8 mouse cellular contexts compared by ENCODE assay signal in the genomic region with DNA sequence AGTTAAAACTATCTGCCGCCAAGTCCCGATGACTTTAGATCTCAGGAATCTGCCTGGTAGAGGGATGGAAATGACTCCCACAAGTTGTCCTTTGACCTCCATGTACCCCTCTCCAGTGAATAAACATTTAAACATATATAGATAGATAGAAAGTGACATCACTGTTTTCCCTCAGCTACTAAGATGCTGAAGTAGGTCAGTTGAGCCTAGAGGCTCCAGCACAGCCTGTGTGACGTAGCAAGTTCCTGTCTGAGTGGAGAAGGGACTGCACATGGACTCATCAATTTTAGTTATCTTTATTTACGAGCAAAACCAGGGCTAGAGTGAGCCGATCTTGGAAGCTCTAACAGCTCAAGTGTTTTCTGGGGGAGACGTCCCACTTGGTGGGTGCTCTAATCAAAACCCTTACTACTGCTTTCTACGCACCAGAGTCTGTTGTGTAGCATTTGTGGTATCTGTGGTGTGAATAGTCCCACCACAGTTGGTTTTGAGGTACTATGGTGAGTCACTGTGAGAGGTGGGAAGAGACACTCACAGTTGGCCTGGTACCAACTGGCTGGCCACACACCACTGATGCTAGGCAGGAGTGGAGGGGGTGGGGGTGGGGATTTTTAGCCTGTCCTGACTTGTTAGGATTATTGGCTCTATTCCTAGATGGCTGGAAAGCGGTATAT. TPM values are rescaled to one million over a fixed set of nuclear protein-coding genes. Genes with fewer than 3 reads are reported as not detected.
A peak's percentile ranks its signal among the peaks of the same experiment; 100 is the strongest.
DNase-seq lines count a peak whose midpoint lies in the region; ATAC-seq and TF ChIP-seq lines count a peak whose summit lies in the region.
"Had no signal": no experiment of that assay in that cellular context is flagged by ENCODE, and none has a peak within 500 bp of the region (broad histone marks: within the 10 kb centered on the region; RNA-seq: fewer than 3 reads in every experiment).

No protein-coding gene starts in this region.

- TF ChIP-seq CTCF in kidney, postnatal 0 days (IDR thresholded peaks at IDR 0.05; ENCODE audit: low read depth): no peak

- peak; percentile 73 for DNase-seq in kidney, postnatal 0 days (ENCODE audit: low spot score)
- DNase-seq in kidney, adult 11 months: no peak
- DNase-seq in adipocyte (ENCODE audit: low spot score): peak; percentile 72
- no peak for DNase-seq in gastrocnemius, adult 8-10 months (ENCODE audit: low spot score in 2 of 2)
- DNase-seq in urinary bladder, postnatal 10 days (ENCODE audit: low spot score): no peak

- H3K4me2 ChIP-seq in kidney, postnatal 0 days (ENCODE audit: low read length): no peak overlapping the region
- H3K4me2 ChIP-seq in heart, embryonic 16.5 days (ENCODE audit: low read depth, low read length): no peak overlapping the region

- peak overlapping the region; percentile 51 for H3K27ac ChIP-seq in kidney, postnatal 0 days
- peak overlapping the region; percentile 43 for H3K27ac ChIP-seq in heart, embryonic 16.5 days (ENCODE audit: low read length)

- WGBS in kidney, postnatal 0 days: 40% methylated on average over 8 of the region's 8 CpGs
- 41% methylated on average over 8 of the region's 8 CpGs for WGBS in heart, embryonic 16.5 days

- no peaks in the 10 kb centered on the region for H3K9me3 ChIP-seq in kidney, postnatal 0 days (replicated peaks; ENCODE audit: low read length)
- H3K9me3 ChIP-seq in heart, embryonic 16.5 days (replicated peaks; ENCODE audit: control insufficient read depth, low read length): no peaks in the 10 kb centered on the region

- H3K4me1 ChIP-seq in kidney, postnatal 0 days (replicated peaks; ENCODE audit: insufficient read depth, low read length): peaks cover 42% of the 10 kb centered on the region
- peaks cover 45% of the 10 kb centered on the region for H3K4me1 ChIP-seq in heart, embryonic 16.5 days (ENCODE audit: control insufficient read depth, insufficient read depth, low read length)

- H3K27me3 ChIP-seq in kidney, postnatal 0 days (ENCODE audit: insufficient read depth, low read length): no peaks in the 10 kb centered on the region
- H3K27me3 ChIP-seq in heart, embryonic 16.5 days (ENCODE audit: control insufficient read depth, insufficient read depth, low read length): no peaks in the 10 kb centered on the region

- ATAC-seq in kidney, postnatal 0 days (replicated peaks; ENCODE audit: low FRiP score, low read depth): no peak
- peak; percentile 23 for ATAC-seq in heart, embryonic 16.5 days (replicated peaks; ENCODE audit: extremely low read depth, insufficient read depth, low FRiP score)
- ATAC-seq in megakaryocyte, adult 5-6 weeks (ENCODE audit: poor library complexity, severe bottlenecking): peak; percentile 43; the same call in 1 of the 2 replicates
- ATAC-seq: activated CD4-positive, CD25-positive, alpha-beta regulatory T cell, adult 4 months had no signal

- H3K4me3 ChIP-seq in kidney, postnatal 0 days (replicated peaks; ENCODE audit: low read depth, low read length): no peak overlapping the region
- no peak overlapping the region for H3K4me3 ChIP-seq in heart, embryonic 16.5 days (ENCODE audit: low read length)

- H3K36me3 ChIP-seq in kidney, postnatal 0 days (ENCODE audit: insufficient read depth, low read length): no peaks in the 10 kb centered on the region
- no peaks in the 10 kb centered on the region for H3K36me3 ChIP-seq in heart, embryonic 16.5 days (ENCODE audit: control insufficient read depth, insufficient read depth)

- H3K9ac ChIP-seq in kidney, postnatal 0 days (ENCODE audit: low read depth, low read length): no peak overlapping the region
- H3K9ac ChIP-seq in heart, embryonic 16.5 days (ENCODE audit: low read length): no peak overlapping the region

RNA-seq across cellular contexts. Expression of a gene that starts 43.1 kb away (rescaled TPM):
- 42.3 and 44.2 TPM in 2 replicates for polyA plus RNA-seq in kidney, postnatal 0 days (2015; fragmentation: Nextera tagmentation; extraction: Ambion mirVana)
- polyA plus RNA-seq in heart, embryonic 16.5 days (2015; fragmentation: Nextera tagmentation; extraction: Ambion mirVana): 25.3 and 26.2 TPM in 2 replicates
- total RNA-seq in megakaryocyte, adult 5-6 weeks (2015): 50.5 and 53.2 TPM in 2 replicates
- total RNA-seq in megakaryocyte, adult 5-6 weeks (2017): 59.1 and 59.6 TPM in 2 replicates
- total RNA-seq in gastrocnemius, adult 8-10 months (2022): 10 to 100 TPM; 24.2 to 28.7 (median 25.4) TPM

Comparison
In these comparisons a context has a peak if more than half of its experiments do, and no peak if none do; other contexts are left out.
1. DNase-seq: peak in kidney, postnatal 0 days (single experiment) and adipocyte (single experiment); none in kidney, adult 11 months (single experiment), gastrocnemius, adult 8-10 months (0 of 2) and urinary bladder, postnatal 10 days (single experiment).